Mouse (Mus musculus) gastrocnemius, adult 2 months (tissue): ENCODE data around the gene Olfr522. TPM values are rescaled to one million over a fixed set of nuclear protein-coding genes. Genes with fewer than 3 reads are reported as not detected.

Experiments
- DNase-seq: peaks from one replicate; pipeline ENCODE4 v3.0.0; 2022
- H3K27ac ChIP-seq: fragments of 200-600 bp; 2 replicates; pipeline ENCODE4 v1.8.1; 2022; ENCODE audit warnings: mild to moderate bottlenecking
- H3K4me3 ChIP-seq: fragments of 200-600 bp; 2 replicates; pipeline ENCODE4 v1.8.1; 2022; ENCODE audit warnings: mild to moderate bottlenecking, moderate library complexity
- CTCF ChIP-seq: fragments of 200-600 bp; IDR thresholded peaks from 2 replicates; pipeline ENCODE4 v1.8.1; 2022; ENCODE audit warnings: antibody characterized with exemption, mild to moderate bottlenecking, moderate library complexity
- intact Hi-C: fragments of 180-260 bp; cut with DNase I; formaldehyde crosslinking; loops from one replicate; pipeline ENCODE4 v1.15.1; 2025
- long read RNA-seq, 2 experiments: library from polyadenylated mRNA; stranded (forward); transcript quantifications; one replicate each; pipeline ENCODE4 v2.0.0; 2021
- total RNA-seq, 2 experiments: library from RNA; stranded (reverse); gene quantifications; 2 replicates each; pipeline ENCODE4 v1.2.3; 2021

The Olfr522 gene
- not detected for total RNA-seq
- long read RNA-seq, experiment 1: 0 reads
- long read RNA-seq, experiment 2: 0 reads

GRCm38 (mm10) chr7:140164664-140165063, at the start of gene Olfr522:
Olfr522 (minus strand) TSS chr7:140164764.
- Histone ChIP-seq H3K4me3 (no peak within 1 kb of the TSS), H3K27ac (no peak within 1 kb of the TSS)
- intact Hi-C loops: no loop called here
- DNase-seq: no peak
- TF ChIP-seq CTCF: no peak

GRCm38 (mm10) chr7:140213841-140214240, 49.3 kb upstream of the Olfr522 start:
- DNase-seq: no peak
- H3K4me3 ChIP-seq: no peak overlapping the region
- no peak overlapping the region for H3K27ac ChIP-seq
- no peak for TF ChIP-seq CTCF
- intact Hi-C loops: no loop called here

- DNase-seq: no peak
- Histone ChIP-seq H3K4me3 (no peak overlapping the region), H3K27ac (no peak overlapping the region)
- no peak for TF ChIP-seq CTCF
- intact Hi-C loops: no loop called here
Measured at GRCm38 (mm10) chr7:140208677-140209076, 44.1 kb upstream of the Olfr522 start.

- no peak for TF ChIP-seq CTCF
- intact Hi-C loops: no loop called here
- H3K27ac ChIP-seq: no peak overlapping the region
- H3K4me3 ChIP-seq: no peak overlapping the region
- DNase-seq: no peak
Measured at GRCm38 (mm10) chr7:140208153-140208552, 43.6 kb upstream of the Olfr522 start.

- no peak for DNase-seq
- H3K4me3 ChIP-seq: no peak overlapping the region
- intact Hi-C loops: no loop called here
- no peak overlapping the region for H3K27ac ChIP-seq
- no peak for TF ChIP-seq CTCF
Measured at GRCm38 (mm10) chr7:140206904-140207303, 42.3 kb upstream of the Olfr522 start.

- no peak for DNase-seq
- intact Hi-C loops: no loop called here
Measured at GRCm38 (mm10) chr7:140205864-140206263, 41.3 kb upstream of the Olfr522 start, which contains the start of gene Olfr524. Olfr524 (minus strand) TSS chr7:140205964.

GRCm38 (mm10) chr7:140201090-140201489, 36.5 kb upstream of the Olfr522 start:
- H3K4me3 ChIP-seq: no peak overlapping the region
- intact Hi-C loops: no loop called here
- no peak overlapping the region for H3K27ac ChIP-seq
- no peak for DNase-seq
- TF ChIP-seq CTCF: no peak

More at GRCm38 (mm10) chr7:140205864-140206263, 41.3 kb upstream of the Olfr522 start, which contains the start of gene Olfr524:
- Histone ChIP-seq H3K4me3 (no peak within 1 kb of the TSS), H3K27ac (no peak within 1 kb of the TSS)
- no peak for TF ChIP-seq CTCF

GRCm38 (mm10) chr7:140196002-140196401, 31.4 kb upstream of the Olfr522 start:
- Histone ChIP-seq H3K27ac (no peak overlapping the region), H3K4me3 (no peak overlapping the region)
- intact Hi-C loops: no loop called here
- no peak for DNase-seq
- no peak for TF ChIP-seq CTCF

GRCm38 (mm10) chr7:140194031-140194430, 29.5 kb upstream of the Olfr522 start:
- TF ChIP-seq CTCF: no peak
- intact Hi-C loops: no loop called here
- Histone ChIP-seq H3K4me3 (no peak overlapping the region), H3K27ac (no peak overlapping the region)
- no peak for DNase-seq

GRCm38 (mm10) chr7:140192851-140193250, 28.3 kb upstream of the Olfr522 start:
- intact Hi-C loops: no loop called here
- Histone ChIP-seq H3K4me3 (no peak overlapping the region), H3K27ac (no peak overlapping the region)
- no peak for DNase-seq
- TF ChIP-seq CTCF: no peak

- intact Hi-C loops: no loop called here
- no peak for TF ChIP-seq CTCF
- DNase-seq: no peak
- H3K27ac ChIP-seq: no peak overlapping the region
- H3K4me3 ChIP-seq: no peak overlapping the region
Measured at GRCm38 (mm10) chr7:140192445-140192844, 27.9 kb upstream of the Olfr522 start.

- Histone ChIP-seq H3K4me3 (no peak overlapping the region), H3K27ac (no peak overlapping the region)
- no peak for DNase-seq
- intact Hi-C loops: no loop called here
- TF ChIP-seq CTCF: no peak
Measured at GRCm38 (mm10) chr7:140190435-140190834, 25.9 kb upstream of the Olfr522 start.

GRCm38 (mm10) chr7:140188391-140189328, 24.1 kb upstream of the Olfr522 start:
- H3K4me3 ChIP-seq: no peak overlapping the region
- H3K27ac ChIP-seq: no peak overlapping the region
- intact Hi-C loops: no loop called here
- no peak for DNase-seq
- peak; percentile 45; the same call in 1 of the 2 replicates for TF ChIP-seq CTCF
